Mouse (Mus musculus): ENCODE data around the gene Lctl.

Gene Lctl

GRCm38 (mm10) chr9:64184166-64184840 is 67.4 kb downstream of the Lctl start:
- no peak for DNase-seq (ENCODE audit: low read depth)
